Mouse (Mus musculus) MEL (cell line): Measurements from ENCODE around the gene Spo11.

Experiments used
- POLR2A ChIP-seq, 2 experiments: IDR thresholded peaks; 2 replicates each; pipeline ENCODE4 v1.6.1; 2011 to 2012; ENCODE audit warnings: low read length in 2 of 2, mild to moderate bottlenecking in 2 of 2, control low read depth in 1 of 2, improper control_type of control experiment in 1 of 2, low read depth in 1 of 2, moderate library complexity in 1 of 2; ENCODE audit not compliant: control insufficient read depth in 1 of 2, insufficient read depth in 1 of 2, poor library complexity in 1 of 2
- TAL1 ChIP-seq: IDR thresholded peaks from 2 replicates; pipeline ENCODE4 v1.6.1; 2012; ENCODE audit warnings: mild to moderate bottlenecking, inconsistent platforms, low read length, moderate library complexity, mixed read lengths

DNA sequence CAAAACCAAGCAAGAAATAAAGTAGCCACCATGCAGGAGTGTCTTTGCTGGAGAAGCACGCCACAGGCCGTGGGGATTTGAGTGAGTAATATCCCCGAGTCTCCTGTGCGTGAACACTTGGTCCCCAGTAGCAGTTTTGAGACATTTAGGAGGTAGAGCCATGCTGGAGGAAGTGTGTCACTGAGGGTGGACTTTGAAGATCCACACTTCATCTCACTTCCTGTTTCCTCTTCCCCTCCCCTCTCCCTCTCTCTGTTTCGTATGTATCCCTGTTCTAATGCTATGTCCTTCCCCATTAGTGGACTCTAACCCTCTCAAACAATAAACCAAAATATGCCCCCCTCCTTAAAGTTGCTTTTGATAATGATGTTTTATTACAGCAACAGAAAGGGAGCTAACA, 11.0 kb upstream of the Spo11 start:
- TF ChIP-seq POLR2A (IDR thresholded peaks at IDR 0.05; ENCODE audit: control insufficient read depth in 1 of 2, insufficient read depth in 1 of 2, low read depth in 1 of 2, low read length in 2 of 2, poor library complexity in 1 of 2) (no peak), TAL1 (no peak)
